Mouse (Mus musculus) bone marrow, adult 2 months (tissue): ENCODE measurements around the gene Agt.

Experiments used
- CTCF ChIP-seq: fragments of 200-500 bp; IDR thresholded peaks from 2 replicates; pipeline ENCODE4 v1.5.1; 2011; ENCODE audit warnings: low read length, control low read depth; ENCODE audit not compliant: control insufficient read depth, insufficient read depth
- POLR2A ChIP-seq: fragments of 200-500 bp; IDR thresholded peaks from 2 replicates; pipeline ENCODE4 v1.6.1; 2011; ENCODE audit warnings: low read depth, mild to moderate bottlenecking, control low read depth, low read length, borderline replicate concordance; ENCODE audit not compliant: control insufficient read depth

DNA sequence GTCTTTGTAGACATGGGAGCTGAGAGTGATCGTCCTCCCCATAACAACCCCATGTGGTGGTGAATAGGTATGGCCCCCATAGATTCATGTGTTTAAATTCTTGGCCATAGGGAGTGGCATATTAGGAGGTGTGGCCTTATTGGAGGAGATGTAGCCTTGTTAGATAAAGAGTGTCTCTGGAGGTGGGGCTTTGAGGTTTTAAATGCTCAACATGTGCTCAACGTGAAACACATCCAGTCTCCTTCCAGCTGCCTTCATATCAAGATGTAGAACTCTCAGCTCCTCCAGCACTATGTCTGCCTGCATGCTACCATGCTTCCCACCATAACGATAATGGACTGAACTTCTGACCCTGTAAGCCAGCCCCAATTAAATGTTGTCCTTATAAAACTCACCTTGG, 53.5 kb downstream of the Agt start:
- TF ChIP-seq CTCF (no peak), POLR2A (no peak)
